Mouse (Mus musculus): Measurements from ENCODE around the gene Olfr1205. TPM values are rescaled to one million over a fixed set of nuclear protein-coding genes. Genes with fewer than 3 reads are reported as not detected.

Olfr1205 gene
- not detected in 2 replicates for polyA plus RNA-seq (2015; fragmentation: Nextera tagmentation; extraction: Ambion mirVana)

- WGBS, result 73% methylated on average over 2 of the region's 2 CpGs
- Histone ChIP-seq H3K27me3 (no peaks in the 10 kb centered on the region), H3K4me2 (no peak within 1 kb of the TSS), H3K4me3 (no peak within 1 kb of the TSS), H3K9ac (no peak within 1 kb of the TSS), H3K4me1 (replicated peaks) (no peaks in the 10 kb centered on the region), H3K9me3 (replicated peaks) (no peaks in the 10 kb centered on the region), H3K27ac (no peak within 1 kb of the TSS), H3K36me3 (no peaks in the 10 kb centered on the region)
- no peak for ATAC-seq (replicated peaks; ENCODE audit: insufficient number of reproducible peaks, insufficient read depth, low FRiP score, low read depth)
Measured at GRCm38 (mm10) chr2:88829437-88829836, at the start of gene Olfr1205. Gene Olfr1205, plus strand, starts transcription at chr2:88829737.

GRCm38 (mm10) chr2:88792736-88793135 lies 36.8 kb upstream of the Olfr1205 start, which contains the start of gene Olfr1201:
Gene Olfr1201, plus strand, starts transcription at chr2:88793036.
- Histone ChIP-seq H3K9ac (no peak within 1 kb of the TSS), H3K27me3 (no peaks in the 10 kb centered on the region), H3K27ac (no peak within 1 kb of the TSS), H3K36me3 (no peaks in the 10 kb centered on the region), H3K4me2 (no peak within 1 kb of the TSS), H3K4me3 (no peak within 1 kb of the TSS), H3K9me3 (replicated peaks) (no peaks in the 10 kb centered on the region), H3K4me1 (replicated peaks) (no peaks in the 10 kb centered on the region)
- 77% methylated on average over 6 of the region's 6 CpGs for WGBS
- ATAC-seq (replicated peaks; ENCODE audit: insufficient number of reproducible peaks, insufficient read depth, low FRiP score, low read depth), result no peak

- Histone ChIP-seq H3K36me3 (no peaks in the 10 kb centered on the region), H3K9ac (no peak within 1 kb of the TSS), H3K4me2 (no peak within 1 kb of the TSS), H3K9me3 (replicated peaks) (no peaks in the 10 kb centered on the region), H3K4me3 (no peak within 1 kb of the TSS), H3K4me1 (replicated peaks) (no peaks in the 10 kb centered on the region), H3K27me3 (no peaks in the 10 kb centered on the region), H3K27ac (no peak within 1 kb of the TSS)
- ATAC-seq (replicated peaks; ENCODE audit: insufficient number of reproducible peaks, insufficient read depth, low FRiP score, low read depth), result no peak
- 81% methylated on average over 1 of the region's 1 CpGs for WGBS
Measured at GRCm38 (mm10) chr2:88814196-88814595, 15.3 kb upstream of the Olfr1205 start, which contains the start of gene Olfr1202. Gene Olfr1202, plus strand, starts transcription at chr2:88814496.

GRCm38 (mm10) chr2:88838477-88838876 lies 8.9 kb downstream of the Olfr1205 start:
- Histone ChIP-seq H3K4me3 (no peak overlapping the region), H3K4me1 (replicated peaks) (no peaks in the 10 kb centered on the region), H3K36me3 (no peaks in the 10 kb centered on the region), H3K27ac (no peak overlapping the region), H3K4me2 (no peak overlapping the region), H3K27me3 (no peaks in the 10 kb centered on the region), H3K9me3 (replicated peaks) (no peaks in the 10 kb centered on the region), H3K9ac (no peak overlapping the region)
- ATAC-seq (replicated peaks; ENCODE audit: insufficient number of reproducible peaks, insufficient read depth, low FRiP score, low read depth), result no peak
- WGBS, result 55% methylated on average over 2 of the region's 2 CpGs

- Histone ChIP-seq H3K4me1 (replicated peaks) (no peaks in the 10 kb centered on the region), H3K36me3 (no peaks in the 10 kb centered on the region), H3K27me3 (no peaks in the 10 kb centered on the region), H3K9ac (no peak within 1 kb of the TSS), H3K4me2 (no peak within 1 kb of the TSS), H3K9me3 (replicated peaks) (no peaks in the 10 kb centered on the region), H3K27ac (no peak within 1 kb of the TSS), H3K4me3 (no peak within 1 kb of the TSS)
- 85% methylated on average over 1 of the region's 1 CpGs for WGBS
- no peak for ATAC-seq (replicated peaks; ENCODE audit: insufficient number of reproducible peaks, insufficient read depth, low FRiP score, low read depth)
Measured at GRCm38 (mm10) chr2:88848992-88849391, 19.5 kb downstream of the Olfr1205 start, which contains the start of gene Olfr1204. Gene Olfr1204, plus strand, starts transcription at chr2:88849292.

- no peaks in the 10 kb centered on the region for H3K27me3 ChIP-seq
- no peaks in the 10 kb centered on the region for H3K4me1 ChIP-seq (replicated peaks)
- 71% methylated on average over 2 of the region's 2 CpGs for WGBS
- H3K4me3 ChIP-seq, result no peak within 1 kb of the TSS
- no peaks in the 10 kb centered on the region for H3K9me3 ChIP-seq (replicated peaks)
- H3K9ac ChIP-seq, result no peak within 1 kb of the TSS
- no peaks in the 10 kb centered on the region for H3K36me3 ChIP-seq
- no peak within 1 kb of the TSS for H3K27ac ChIP-seq
- H3K4me2 ChIP-seq, result no peak within 1 kb of the TSS
- no peak for ATAC-seq (replicated peaks; ENCODE audit: insufficient number of reproducible peaks, insufficient read depth, low FRiP score, low read depth)
Measured at GRCm38 (mm10) chr2:88862931-88863330, 33.4 kb downstream of the Olfr1205 start, which contains the start of gene Olfr1206. Gene Olfr1206, plus strand, starts transcription at chr2:88863231.

Other genes with a start within 250 kb of the Olfr1205 start
- gene Olfr1189, start 243.3 kb upstream of the Olfr1205 start, polyA plus RNA-seq (2015; fragmentation: Nextera tagmentation; extraction: Ambion mirVana), result not detected in 2 replicates
- gene Olfr1191-ps1, start 189.2 kb upstream of the Olfr1205 start, polyA plus RNA-seq (2015; fragmentation: Nextera tagmentation; extraction: Ambion mirVana), result not detected in 2 replicates
- gene Olfr1192-ps1, start 181.2 kb upstream of the Olfr1205 start, polyA plus RNA-seq (2015; fragmentation: Nextera tagmentation; extraction: Ambion mirVana), result not detected in 2 replicates
- gene Olfr1193, start 154.1 kb upstream of the Olfr1205 start, polyA plus RNA-seq (2015; fragmentation: Nextera tagmentation; extraction: Ambion mirVana), result not detected in 2 replicates
- not detected in 2 replicates for gene Olfr1195, start 140.6 kb upstream of the Olfr1205 start, polyA plus RNA-seq (2015; fragmentation: Nextera tagmentation; extraction: Ambion mirVana)
- not detected in 2 replicates for gene Olfr1196, start 125.1 kb upstream of the Olfr1205 start, polyA plus RNA-seq (2015; fragmentation: Nextera tagmentation; extraction: Ambion mirVana)
- gene Olfr1197, start 97.4 kb upstream of the Olfr1205 start, polyA plus RNA-seq (2015; fragmentation: Nextera tagmentation; extraction: Ambion mirVana), result not detected in 2 replicates
- not detected in 2 replicates for gene Olfr1198, start 78.4 kb upstream of the Olfr1205 start, polyA plus RNA-seq (2015; fragmentation: Nextera tagmentation; extraction: Ambion mirVana)
- not detected in 2 replicates for gene Olfr1199, start 69.3 kb upstream of the Olfr1205 start, polyA plus RNA-seq (2015; fragmentation: Nextera tagmentation; extraction: Ambion mirVana)
- not detected in 2 replicates for gene Olfr1200, start 59.2 kb upstream of the Olfr1205 start, polyA plus RNA-seq (2015; fragmentation: Nextera tagmentation; extraction: Ambion mirVana)
- not detected in 2 replicates for gene Olfr1201, start 36.7 kb upstream of the Olfr1205 start, polyA plus RNA-seq (2015; fragmentation: Nextera tagmentation; extraction: Ambion mirVana)
- not detected in 2 replicates for gene Olfr1202, start 15.2 kb upstream of the Olfr1205 start, polyA plus RNA-seq (2015; fragmentation: Nextera tagmentation; extraction: Ambion mirVana)
- gene Olfr1204, start 19.6 kb downstream of the Olfr1205 start, polyA plus RNA-seq (2015; fragmentation: Nextera tagmentation; extraction: Ambion mirVana), result not detected in 2 replicates
- not detected in 2 replicates for gene Olfr1206, start 33.5 kb downstream of the Olfr1205 start, polyA plus RNA-seq (2015; fragmentation: Nextera tagmentation; extraction: Ambion mirVana)
- gene Olfr1208, start 72.6 kb downstream of the Olfr1205 start, polyA plus RNA-seq (2015; fragmentation: Nextera tagmentation; extraction: Ambion mirVana), result not detected in 2 replicates
- not detected in 2 replicates for gene Olfr1209, start 85.4 kb downstream of the Olfr1205 start, polyA plus RNA-seq (2015; fragmentation: Nextera tagmentation; extraction: Ambion mirVana)
- gene Olfr1211, start 108.4 kb downstream of the Olfr1205 start, polyA plus RNA-seq (2015; fragmentation: Nextera tagmentation; extraction: Ambion mirVana), result not detected in 2 replicates
- not detected in 2 replicates for gene Olfr1212, start 124.2 kb downstream of the Olfr1205 start, polyA plus RNA-seq (2015; fragmentation: Nextera tagmentation; extraction: Ambion mirVana)
- gene Gm13762, start 150.5 kb downstream of the Olfr1205 start, polyA plus RNA-seq (2015; fragmentation: Nextera tagmentation; extraction: Ambion mirVana), result not detected in 2 replicates
- gene Olfr1214, start 162.9 kb downstream of the Olfr1205 start, polyA plus RNA-seq (2015; fragmentation: Nextera tagmentation; extraction: Ambion mirVana), result not detected in 2 replicates
- gene Olfr1215, start 177.2 kb downstream of the Olfr1205 start, polyA plus RNA-seq (2015; fragmentation: Nextera tagmentation; extraction: Ambion mirVana), result not detected in 2 replicates
- not detected in 2 replicates for gene Olfr1216, start 188.6 kb downstream of the Olfr1205 start, polyA plus RNA-seq (2015; fragmentation: Nextera tagmentation; extraction: Ambion mirVana)
- not detected in 2 replicates for gene Olfr1217, start 202.3 kb downstream of the Olfr1205 start, polyA plus RNA-seq (2015; fragmentation: Nextera tagmentation; extraction: Ambion mirVana)
- gene Olfr1218, start 231.4 kb downstream of the Olfr1205 start, polyA plus RNA-seq (2015; fragmentation: Nextera tagmentation; extraction: Ambion mirVana), result not detected in 2 replicates